In the genomic region with DNA sequence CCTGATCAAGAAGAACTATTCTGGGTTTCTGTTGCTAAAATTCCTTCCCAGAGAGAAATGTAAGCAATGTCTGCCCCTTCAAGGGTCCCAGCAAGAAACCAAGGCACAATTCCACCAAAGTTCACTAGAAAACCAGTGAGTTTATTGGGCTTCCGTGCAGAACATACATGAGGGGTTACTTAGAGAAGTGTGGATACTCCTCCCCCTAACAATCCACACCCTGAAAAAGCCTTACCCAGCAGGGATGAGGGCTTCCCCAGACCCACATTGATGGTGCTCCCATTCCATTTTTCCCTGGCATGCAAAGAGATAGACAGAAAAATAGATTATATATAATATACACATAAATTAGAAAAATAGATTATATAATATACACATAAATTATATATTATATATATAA, we compare ENCODE assay signal across 23 mouse cellular contexts. TPM values are rescaled to one million over a fixed set of nuclear protein-coding genes. Genes with fewer than 3 reads are reported as not detected.
"Had no signal": no experiment of that assay in that cellular context is flagged by ENCODE, and none has a peak within 500 bp of the region (broad histone marks: within the 10 kb centered on the region; RNA-seq: fewer than 3 reads in every experiment).

No protein-coding gene starts in this region.

- H3K4me1 ChIP-seq: hindbrain, embryonic 12.5 days; limb, embryonic 10.5 days; limb, embryonic 12.5 days had no signal

- H3K9ac ChIP-seq: forebrain, postnatal 0 days; hindbrain, embryonic 12.5 days; hindbrain, embryonic 14.5 days; intestine, embryonic 15.5 days; limb, embryonic 12.5 days had no signal

- DNase-seq: forebrain, postnatal 0 days; gastrocnemius, postnatal 14 days; gastrocnemius, postnatal 36 days; heart, adult 2 months; heart, postnatal 10 days; heart, postnatal 4 days; kidney, adult 18-20 months; kidney, adult 8-10 months; kidney, postnatal 10 days; kidney, postnatal 25 days; kidney, postnatal 4 days had no signal

- H3K4me2 ChIP-seq: heart, embryonic 11.5 days; hindbrain, embryonic 12.5 days; hindbrain, embryonic 14.5 days; intestine, embryonic 15.5 days; limb, embryonic 12.5 days had no signal

- H3K9me3 ChIP-seq: intestine, embryonic 15.5 days; limb, embryonic 10.5 days; limb, embryonic 12.5 days had no signal

- H3K36me3 ChIP-seq: intestine, embryonic 15.5 days had no signal

- H3K27me3 ChIP-seq: hindbrain, embryonic 12.5 days; intestine, embryonic 15.5 days had no signal

- H3K4me3 ChIP-seq: heart, adult 2 months; hindbrain, embryonic 10.5 days; hindbrain, embryonic 12.5 days; intestine, embryonic 15.5 days; layer of hippocampus, adult 2 months; left cerebral cortex, adult 2 months; limb, embryonic 10.5 days; limb, embryonic 12.5 days had no signal

- H3K27ac ChIP-seq: heart, adult 2 months; hindbrain, embryonic 10.5 days; hindbrain, embryonic 12.5 days; hindbrain, embryonic 14.5 days; intestine, embryonic 15.5 days; layer of hippocampus, adult 2 months; left cerebral cortex, adult 2 months; limb, embryonic 10.5 days; limb, embryonic 12.5 days had no signal

- ATAC-seq: forebrain, postnatal 0 days; hindbrain, embryonic 16.5 days; inflammation-experienced regulatory T-cells, adult 6 months; intestine, embryonic 15.5 days; intestine, postnatal 0 days had no signal

RNA-seq across cellular contexts. Expression of a gene that starts 55.6 kb away (rescaled TPM):
- polyA plus RNA-seq: inflammation-experienced regulatory T-cells, adult 6 months had no signal
